Mouse (Mus musculus) gastrocnemius, adult 18-20 months (tissue): ENCODE measurements around the gene Slc12a9. TPM values are rescaled to one million over a fixed set of nuclear protein-coding genes. Genes with fewer than 3 reads are reported as not detected.
"Not testable (repeated sequence)": the region's sequence is repeated elsewhere in the genome, so short reads cannot be mapped to it uniquely, and the experiment has no call there.

ENCODE experiments used
- DNase-seq: peaks from one replicate; pipeline ENCODE4 v3.0.0; 2021; ENCODE audit warnings: low spot score
- microRNA-seq: library from miRNA; unstranded; fragments of <30 nt; microRNA quantifications from one replicate; pipeline ENCODE4 v1.2.0, GENCODE M21; 2021
- total RNA-seq, 2 experiments: library from RNA; stranded (reverse); gene quantifications; 2 replicates each; pipeline ENCODE4 v1.2.3; 2021

Gene Slc12a9
- total RNA-seq, 2 experiments from 2014 or later = 2.0 to 2.2 TPM

GRCm38 (mm10) chr5:137287953-137288743, 45.2 kb downstream of the Slc12a9 start:
- DNase-seq = peak; percentile 33

GRCm38 (mm10) chr5:137287032-137287952, 46.1 kb downstream of the Slc12a9 start, which contains the start of gene Ache:
TSS of gene Ache (plus strand) at chr5:137287519.
- DNase-seq = no peak

DNA sequence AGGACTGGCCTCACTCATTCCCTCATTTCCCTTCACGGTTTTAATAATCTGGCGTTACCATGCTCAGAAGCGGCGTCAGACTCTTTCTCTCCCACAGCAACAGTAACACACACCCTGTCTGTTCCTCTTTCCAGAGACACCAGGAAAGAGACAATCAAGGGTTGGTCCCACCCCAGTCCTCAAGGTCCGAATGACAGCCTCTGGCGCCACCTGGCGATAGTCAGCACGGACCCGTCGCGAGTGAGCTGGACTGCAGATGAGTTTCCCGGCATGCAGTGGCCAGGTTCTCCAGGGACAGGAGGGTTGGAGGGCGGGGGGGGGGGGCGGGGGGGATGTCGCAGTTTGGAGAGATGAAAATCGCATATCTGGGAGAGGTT, 46.8 kb downstream of the Slc12a9 start:
- DNase-seq = peak; percentile 91

- DNase-seq = no peak
These were observed 47.4 kb downstream of the Slc12a9 start for GRCm38 (mm10) chr5:137285986-137286385.

DNA sequence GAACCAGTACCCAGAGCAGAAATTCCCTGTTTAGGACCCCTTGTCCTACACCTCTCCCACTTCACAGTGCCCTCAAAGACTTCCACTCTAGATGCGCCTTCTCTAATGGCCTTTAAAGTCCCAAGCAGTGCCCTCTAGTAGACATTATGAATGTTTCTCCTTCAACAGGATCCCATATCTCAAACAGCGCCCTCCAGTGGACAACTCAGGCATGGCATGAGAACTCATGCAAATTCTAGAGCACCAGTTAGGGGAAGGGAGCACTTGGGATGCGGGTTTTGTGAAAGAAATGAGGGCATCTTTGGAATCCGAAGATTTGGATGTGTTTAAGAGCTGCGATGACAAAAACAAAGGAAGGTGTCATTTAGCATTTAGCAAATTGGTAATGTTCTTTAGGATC, 48.4 kb downstream of the Slc12a9 start:
- no peak for DNase-seq

DNA sequence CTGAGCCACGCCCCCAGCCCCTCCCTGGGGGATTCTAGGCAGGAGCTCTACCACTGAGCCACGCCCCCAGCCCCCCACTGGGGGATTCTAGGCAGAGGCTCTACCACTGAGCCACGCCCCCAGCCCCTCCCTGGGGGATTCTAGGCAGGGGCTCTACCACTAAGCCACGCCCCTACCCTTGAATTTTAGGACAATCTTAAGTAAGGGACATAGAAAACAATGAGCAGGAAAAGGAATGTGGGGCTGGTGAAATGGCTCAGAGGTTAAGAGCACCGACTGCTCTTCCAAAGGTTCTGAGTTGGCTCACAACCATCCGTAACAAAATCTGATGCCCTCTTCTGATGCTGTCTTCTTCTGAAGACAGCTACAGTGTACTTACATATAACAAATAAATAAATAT, 49.0 kb downstream of the Slc12a9 start:
- DNase-seq = not testable (repeated sequence)

- DNase-seq = no peak
These were observed 55.7 kb downstream of the Slc12a9 start for GRCm38 (mm10) chr5:137277360-137278342.

DNA sequence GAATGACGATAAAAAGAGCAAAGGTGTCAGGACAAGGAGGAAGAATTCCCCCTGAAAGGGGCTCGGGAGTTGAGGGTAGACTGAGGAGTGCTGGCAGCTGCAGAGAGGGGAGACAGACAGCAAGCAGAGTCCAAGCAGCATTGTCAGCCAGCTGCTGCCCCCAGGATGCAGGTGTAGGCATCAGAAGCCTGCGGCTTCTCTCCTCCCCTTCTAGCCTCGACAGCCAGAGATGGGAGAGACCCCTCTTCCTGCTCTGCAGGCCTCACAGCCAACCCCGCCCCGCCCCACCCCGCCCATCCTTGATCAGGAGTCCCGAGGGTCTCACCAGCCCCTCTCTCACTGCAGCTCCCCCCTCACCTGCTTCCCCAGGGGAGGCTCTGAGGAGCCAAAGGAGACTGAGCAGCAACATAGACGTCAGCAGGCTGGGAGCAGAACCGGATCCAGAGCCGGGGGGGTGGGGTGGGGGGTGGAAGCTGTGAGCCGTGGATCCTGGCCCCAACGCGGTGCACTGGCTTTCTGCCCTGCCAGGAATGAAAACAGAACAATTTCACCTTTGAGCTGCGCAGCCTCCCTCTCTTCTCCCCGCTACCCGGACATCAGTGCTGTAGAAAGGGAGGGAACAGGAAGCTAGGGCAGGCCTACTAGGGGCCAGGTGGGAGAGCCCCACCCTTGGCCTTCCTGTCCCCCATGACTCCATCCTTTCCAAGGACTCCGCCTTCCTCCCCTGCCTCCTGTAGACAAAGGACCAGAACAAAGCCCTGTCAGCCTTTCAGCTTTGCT, 65.1 kb downstream of the Slc12a9 start:
- DNase-seq = no peak

DNA sequence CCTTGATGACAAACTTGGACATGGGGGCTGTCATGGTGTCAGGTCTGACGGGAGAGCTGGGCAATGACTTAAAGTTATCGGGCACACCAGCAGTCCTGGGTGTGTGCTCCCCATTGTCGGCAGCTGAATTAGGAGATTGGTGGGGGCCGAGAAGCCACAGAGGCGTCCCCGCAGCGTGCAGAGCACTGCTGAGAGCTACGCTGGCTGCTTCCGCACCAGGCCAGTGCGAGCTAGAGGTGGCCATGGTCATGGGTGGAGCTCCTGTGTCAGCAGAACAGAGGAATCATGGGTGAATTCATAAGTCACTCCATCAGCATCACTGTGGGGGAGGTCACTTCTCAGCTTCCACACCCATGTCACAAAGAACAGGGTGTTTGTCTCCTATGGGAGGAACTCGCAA, 68.6 kb downstream of the Slc12a9 start:
- no peak for DNase-seq

Small RNA genes within 50 kb of the gene (microRNA-seq; reads per million reads assigned to microRNA genes)
- gene Mir7036 = not detected
- gene Mir8116 = 1.4 reads per million

Other genes with a start within 250 kb of the Slc12a9 start
- 1 to 10 TPM; 7.4 to 8.0 TPM for gene Trim56, start 217.4 kb downstream of the Slc12a9 start, total RNA-seq
- not detected for gene Muc3, start 184.3 kb downstream of the Slc12a9 start, total RNA-seq
- gene Muc3a, start 121.2 kb downstream of the Slc12a9 start, total RNA-seq = under 1 TPM; 0.11 to 0.12 TPM
- gene Ache, start 46.1 kb downstream of the Slc12a9 start, total RNA-seq = 10 to 100 TPM; 25.0 to 27.7 TPM
- gene Ufsp1, start 39.0 kb downstream of the Slc12a9 start, total RNA-seq = 10 to 100 TPM; 19.1 to 20.8 TPM
- 10 to 100 TPM; 29.6 to 40.8 TPM for gene Srrt, start 25.9 kb downstream of the Slc12a9 start, total RNA-seq
- gene Trip6, start 19.2 kb downstream of the Slc12a9 start, total RNA-seq = 1 to 10 TPM; 2.2 to 4.4 TPM
- gene Ephb4, start 16.5 kb upstream of the Slc12a9 start, total RNA-seq = 10 to 100 TPM in 1 of 2 experiments, 1 to 10 TPM in 1; 8.2 to 14.4 TPM
- gene Zan, start 143.5 kb upstream of the Slc12a9 start, total RNA-seq = under 1 TPM in 1 of 2 experiments, not detected in 1; 0.07 TPM
- 10 to 100 TPM in 1 of 2 experiments, 1 to 10 TPM in 1; 8.9 to 10.8 TPM for gene Pop7, start 168.9 kb upstream of the Slc12a9 start, total RNA-seq
- gene Gigyf1, start 185.0 kb upstream of the Slc12a9 start, total RNA-seq = 10 to 100 TPM; 19.9 to 23.5 TPM
- not detected for gene Epo, start 199.6 kb upstream of the Slc12a9 start, total RNA-seq
- 100 to 1,000 TPM; 111 to 134 TPM for gene Gnb2, start 199.9 kb upstream of the Slc12a9 start, total RNA-seq
- not detected for gene Actl6b, start 219.9 kb upstream of the Slc12a9 start, total RNA-seq
- gene Tfr2, start 236.2 kb upstream of the Slc12a9 start, total RNA-seq = under 1 TPM in 1 of 2 experiments, not detected in 1; 0.36 TPM